Mouse (Mus musculus): ENCODE measurements around the gene Ndel1. TPM values are rescaled to one million over a fixed set of nuclear protein-coding genes. Genes with fewer than 3 reads are reported as not detected.

Ndel1 gene
- polyA plus RNA-seq, 1 experiment from 2014 or later, result 54.4 TPM

DNA sequence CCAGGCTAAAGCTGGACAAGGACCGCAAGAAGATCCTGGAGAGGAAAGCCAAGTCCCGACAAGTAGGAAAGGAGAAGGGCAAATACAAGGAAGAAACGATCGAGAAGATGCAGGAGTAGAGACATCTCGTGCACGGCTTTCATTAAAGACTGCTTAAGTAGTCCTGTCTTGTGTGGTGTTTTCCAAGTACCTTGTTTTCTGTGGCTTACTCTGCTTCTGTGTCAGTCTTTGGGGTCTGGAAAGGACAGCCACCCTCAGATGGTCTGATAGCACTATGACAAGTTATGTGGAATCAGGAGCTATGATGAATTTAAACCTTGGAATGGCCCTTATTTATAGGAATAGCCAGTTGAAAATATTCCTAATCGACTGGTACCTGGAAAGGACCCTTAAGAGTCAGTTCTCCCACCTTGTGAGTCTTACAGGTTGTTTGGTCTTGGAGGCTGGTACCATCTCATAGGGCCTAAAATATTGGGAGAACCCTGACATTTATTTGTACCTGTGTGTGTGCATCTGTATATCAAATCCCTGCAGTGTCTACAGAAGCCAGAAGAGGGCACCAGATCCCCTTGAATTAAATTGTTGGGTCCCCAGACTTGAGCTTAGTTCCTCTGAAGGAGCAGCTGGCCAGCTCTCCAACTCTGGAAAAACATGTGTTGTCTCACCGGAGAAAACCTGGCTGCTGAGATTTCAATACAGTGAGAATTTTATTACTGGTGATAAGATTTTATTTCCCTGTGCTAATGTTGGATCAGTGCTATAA, 32.9 kb upstream of the Ndel1 start:
- peak; percentile 87 for DNase-seq (ENCODE audit: low spot score)
- no peak overlapping the region for H3K27ac ChIP-seq (replicated peaks; ENCODE audit: low read depth, low read length)
- no peaks in the 10 kb centered on the region for H3K27me3 ChIP-seq (ENCODE audit: control insufficient read depth, insufficient read depth, low read length)
- no peaks in the 10 kb centered on the region for H3K4me1 ChIP-seq (ENCODE audit: control insufficient read depth, insufficient read depth, low read length)
- H3K9me3 ChIP-seq (replicated peaks; ENCODE audit: control insufficient read depth, low read length), result no peaks in the 10 kb centered on the region
- no peak overlapping the region for H3K4me3 ChIP-seq (ENCODE audit: low read depth, low read length)
- H3K4me2 ChIP-seq (ENCODE audit: low read depth, low read length), result no peak overlapping the region
- WGBS, result 85% methylated on average over 8 of the region's 8 CpGs
- no peak for ATAC-seq (replicated peaks; ENCODE audit: insufficient number of reproducible peaks, low FRiP score, low TSS enrichment, low read depth)
- peaks cover 12% of the 10 kb centered on the region for H3K36me3 ChIP-seq (replicated peaks; ENCODE audit: control insufficient read depth, insufficient read depth, low read depth, low read length)
- H3K9ac ChIP-seq (replicated peaks; ENCODE audit: low read length), result no peak overlapping the region; the same call in 1 of the 2 replicates

- Histone ChIP-seq H3K27ac (replicated peaks; ENCODE audit: low read depth, low read length) (no peak overlapping the region), H3K9ac (replicated peaks; ENCODE audit: low read length) (no peak overlapping the region), H3K4me3 (ENCODE audit: low read depth, low read length) (no peak overlapping the region), H3K4me2 (ENCODE audit: low read depth, low read length) (no peak overlapping the region), H3K36me3 (replicated peaks; ENCODE audit: control insufficient read depth, insufficient read depth, low read depth, low read length) (peaks cover 12% of the 10 kb centered on the region), H3K9me3 (replicated peaks; ENCODE audit: control insufficient read depth, low read length) (no peaks in the 10 kb centered on the region), H3K4me1 (ENCODE audit: control insufficient read depth, insufficient read depth, low read length) (no peaks in the 10 kb centered on the region), H3K27me3 (ENCODE audit: control insufficient read depth, insufficient read depth, low read length) (no peaks in the 10 kb centered on the region)
- ATAC-seq (replicated peaks; ENCODE audit: insufficient number of reproducible peaks, low FRiP score, low TSS enrichment, low read depth), result no peak
- no peak for DNase-seq (ENCODE audit: low spot score)
- WGBS, result 92% methylated on average over 2 of the region's 2 CpGs
Observed at GRCm38 (mm10) chr11:68903775-68904174, 32.1 kb upstream of the Ndel1 start.

DNA sequence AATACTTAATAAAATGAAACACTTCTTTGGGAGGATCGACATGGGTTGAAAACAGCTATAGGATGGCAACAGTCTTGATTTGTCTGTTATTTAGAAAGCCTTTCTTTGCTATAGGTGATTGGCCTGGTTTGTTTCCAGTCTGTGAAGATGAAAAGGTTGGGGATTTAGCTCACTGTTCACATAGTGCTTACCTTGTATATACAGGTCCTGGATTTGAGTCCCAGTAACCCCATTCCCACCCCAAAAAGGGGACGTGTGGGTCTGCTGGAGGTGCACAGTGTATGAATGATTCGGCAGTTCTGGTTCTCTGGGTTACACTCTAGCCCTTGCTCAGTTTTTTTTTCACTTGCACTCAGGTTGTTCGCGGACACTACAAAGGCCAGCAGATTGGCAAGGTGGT, 31.2 kb upstream of the Ndel1 start:
- ATAC-seq (replicated peaks; ENCODE audit: insufficient number of reproducible peaks, low FRiP score, low TSS enrichment, low read depth), result no peak
- Histone ChIP-seq H3K4me1 (ENCODE audit: control insufficient read depth, insufficient read depth, low read length) (no peaks in the 10 kb centered on the region), H3K27ac (replicated peaks; ENCODE audit: low read depth, low read length) (no peak overlapping the region), H3K36me3 (replicated peaks; ENCODE audit: control insufficient read depth, insufficient read depth, low read depth, low read length) (peaks cover 12% of the 10 kb centered on the region), H3K9ac (replicated peaks; ENCODE audit: low read length) (peak overlapping the region; percentile 97), H3K27me3 (ENCODE audit: control insufficient read depth, insufficient read depth, low read length) (no peaks in the 10 kb centered on the region), H3K9me3 (replicated peaks; ENCODE audit: control insufficient read depth, low read length) (no peaks in the 10 kb centered on the region), H3K4me2 (ENCODE audit: low read depth, low read length) (peak overlapping the region; percentile 73), H3K4me3 (ENCODE audit: low read depth, low read length) (peak overlapping the region; percentile 84)
- 83% methylated on average over 5 of the region's 5 CpGs for WGBS
- DNase-seq (ENCODE audit: low spot score), result no peak

DNA sequence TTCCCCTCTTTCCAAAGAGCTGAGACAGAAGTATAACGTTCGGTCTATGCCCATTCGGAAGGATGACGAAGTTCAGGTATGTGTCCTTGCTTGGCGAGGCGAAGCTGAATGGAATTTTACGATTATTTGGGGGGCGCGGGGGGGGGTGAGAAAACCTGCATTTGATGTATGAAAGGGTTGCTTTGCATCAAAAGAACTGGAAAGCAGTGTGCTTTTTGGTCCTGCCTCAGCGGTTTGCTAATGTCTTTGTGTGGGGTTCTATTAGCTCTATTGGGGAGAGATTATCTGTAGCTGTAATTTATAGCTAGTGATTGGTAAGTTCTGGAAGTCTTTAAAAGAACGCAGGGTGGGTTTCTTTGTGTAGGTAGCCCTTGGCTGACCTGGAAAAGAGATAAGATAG, 30.7 kb upstream of the Ndel1 start:
- Histone ChIP-seq H3K9me3 (replicated peaks; ENCODE audit: control insufficient read depth, low read length) (no peaks in the 10 kb centered on the region), H3K4me2 (ENCODE audit: low read depth, low read length) (peak overlapping the region; percentile 73), H3K4me1 (ENCODE audit: control insufficient read depth, insufficient read depth, low read length) (no peaks in the 10 kb centered on the region), H3K27ac (replicated peaks; ENCODE audit: low read depth, low read length) (no peak overlapping the region), H3K36me3 (replicated peaks; ENCODE audit: control insufficient read depth, insufficient read depth, low read depth, low read length) (peaks cover 12% of the 10 kb centered on the region), H3K9ac (replicated peaks; ENCODE audit: low read length) (peak overlapping the region; percentile 97), H3K4me3 (ENCODE audit: low read depth, low read length) (peak overlapping the region; percentile 84), H3K27me3 (ENCODE audit: control insufficient read depth, insufficient read depth, low read length) (no peaks in the 10 kb centered on the region)
- no peak for ATAC-seq (replicated peaks; ENCODE audit: insufficient number of reproducible peaks, low FRiP score, low TSS enrichment, low read depth)
- WGBS, result 5% methylated on average over 11 of the region's 11 CpGs
- no peak for DNase-seq (ENCODE audit: low spot score)

- Histone ChIP-seq H3K9me3 (replicated peaks; ENCODE audit: control insufficient read depth, low read length) (no peaks in the 10 kb centered on the region), H3K4me1 (ENCODE audit: control insufficient read depth, insufficient read depth, low read length) (no peaks in the 10 kb centered on the region), H3K9ac (replicated peaks; ENCODE audit: low read length) (peak overlapping the region; percentile 97), H3K36me3 (replicated peaks; ENCODE audit: control insufficient read depth, insufficient read depth, low read depth, low read length) (peaks cover 12% of the 10 kb centered on the region), H3K27ac (replicated peaks; ENCODE audit: low read depth, low read length) (peak overlapping the region; percentile 87; the same call in 1 of the 2 replicates), H3K4me3 (ENCODE audit: low read depth, low read length) (peak overlapping the region; percentile 84), H3K27me3 (ENCODE audit: control insufficient read depth, insufficient read depth, low read length) (no peaks in the 10 kb centered on the region), H3K4me2 (ENCODE audit: low read depth, low read length) (peak overlapping the region; percentile 73)
- DNase-seq (ENCODE audit: low spot score) (no peak), ATAC-seq (replicated peaks; ENCODE audit: insufficient number of reproducible peaks, low FRiP score, low TSS enrichment, low read depth) (no peak)
- 3% methylated on average over 10 of the region's 10 CpGs for WGBS
Observed at GRCm38 (mm10) chr11:68902047-68902364, 30.3 kb upstream of the Ndel1 start.

- H3K4me2 ChIP-seq (ENCODE audit: low read depth, low read length), result peak within 1 kb of the TSS; percentile 73
- peak within 1 kb of the TSS; percentile 87 for H3K27ac ChIP-seq (replicated peaks; ENCODE audit: low read depth, low read length)
- peak; percentile 98 for DNase-seq (ENCODE audit: low spot score)
Observed at GRCm38 (mm10) chr11:68901351-68902046, 29.8 kb upstream of the Ndel1 start, which contains the start of gene Rpl26. Rpl26 (plus strand) TSS chr11:68901583.

GRCm38 (mm10) chr11:68900519-68901350, 29.1 kb upstream of the Ndel1 start:
- ATAC-seq (replicated peaks; ENCODE audit: insufficient number of reproducible peaks, low FRiP score, low TSS enrichment, low read depth) (peak; percentile 63), DNase-seq (ENCODE audit: low spot score) (no peak)
- Histone ChIP-seq H3K4me3 (ENCODE audit: low read depth, low read length) (peak overlapping the region; percentile 84), H3K4me1 (ENCODE audit: control insufficient read depth, insufficient read depth, low read length) (no peaks in the 10 kb centered on the region), H3K27ac (replicated peaks; ENCODE audit: low read depth, low read length) (no peak overlapping the region), H3K9ac (replicated peaks; ENCODE audit: low read length) (peak overlapping the region; percentile 64), H3K36me3 (replicated peaks; ENCODE audit: control insufficient read depth, insufficient read depth, low read depth, low read length) (peaks cover 9% of the 10 kb centered on the region), H3K4me2 (ENCODE audit: low read depth, low read length) (peak overlapping the region; percentile 66), H3K9me3 (replicated peaks; ENCODE audit: control insufficient read depth, low read length) (no peaks in the 10 kb centered on the region), H3K27me3 (ENCODE audit: control insufficient read depth, insufficient read depth, low read length) (no peaks in the 10 kb centered on the region)
- WGBS, result 22% methylated on average over 31 of the region's 31 CpGs

More at GRCm38 (mm10) chr11:68901351-68902046, 29.8 kb upstream of the Ndel1 start, which contains the start of gene Rpl26:
- H3K9ac ChIP-seq (replicated peaks; ENCODE audit: low read length), result peak within 1 kb of the TSS; percentile 97
- no peaks in the 10 kb centered on the region for H3K4me1 ChIP-seq (ENCODE audit: control insufficient read depth, insufficient read depth, low read length)
- H3K4me3 ChIP-seq (ENCODE audit: low read depth, low read length), result peak within 1 kb of the TSS; percentile 84
- peak; percentile 82 for ATAC-seq (replicated peaks; ENCODE audit: insufficient number of reproducible peaks, low FRiP score, low TSS enrichment, low read depth)
- peaks cover 12% of the 10 kb centered on the region for H3K36me3 ChIP-seq (replicated peaks; ENCODE audit: control insufficient read depth, insufficient read depth, low read depth, low read length)
- WGBS, result under 1% methylated on average over 52 of the region's 52 CpGs
- H3K27me3 ChIP-seq (ENCODE audit: control insufficient read depth, insufficient read depth, low read length), result no peaks in the 10 kb centered on the region
- H3K9me3 ChIP-seq (replicated peaks; ENCODE audit: control insufficient read depth, low read length), result no peaks in the 10 kb centered on the region
